Mouse (Mus musculus): ENCODE data around the gene A730049H05Rik.

- TF ChIP-seq CTCF (conservative IDR thresholded peaks at IDR 0.05; ENCODE audit: insufficient read depth, insufficient read length, low read depth, low read length), result no peak
- TF ChIP-seq POLR2A (IDR thresholded peaks at IDR 0.05; ENCODE audit: low read depth, low read length), result no peak
Measured at GRCm38 (mm10) chr6:92862599-92862998, 46.3 kb downstream of the A730049H05Rik start.

Data from kidney, adult 2 months (tissue).